Mouse (Mus musculus) mouse trophoblast stem cell (cell line): Measurements from ENCODE around the gene Thada.

Experiments
- in situ Hi-C, 2 experiments: fragments of 300-500 bp; cut with MseI, MboI; formaldehyde crosslinking; loops; 2 replicates in 1 of 2; 3 replicates in 1 of 2; pipeline ENCODE4 v1.15.1; 2025

The Thada gene

GRCm38 (mm10) chr17:84465753-84466608 lies at the start of gene Thada:
Gene Thada (minus strand): TSS chr17:84466205.
- in situ Hi-C loops = no loop called here

GRCm38 (mm10) chr17:84512516-84513085 lies 46.6 kb upstream of the Thada start:
- in situ Hi-C loops = no loop called here

- in situ Hi-C loops = no loop called here
Observed at GRCm38 (mm10) chr17:84511682-84512515, 45.9 kb upstream of the Thada start, which contains the start of gene Plekhh2. Gene Plekhh2 (plus strand): TSS chr17:84511895.

GRCm38 (mm10) chr17:84510961-84511639 lies 45.1 kb upstream of the Thada start:
- in situ Hi-C loops = no loop called here

DNA sequence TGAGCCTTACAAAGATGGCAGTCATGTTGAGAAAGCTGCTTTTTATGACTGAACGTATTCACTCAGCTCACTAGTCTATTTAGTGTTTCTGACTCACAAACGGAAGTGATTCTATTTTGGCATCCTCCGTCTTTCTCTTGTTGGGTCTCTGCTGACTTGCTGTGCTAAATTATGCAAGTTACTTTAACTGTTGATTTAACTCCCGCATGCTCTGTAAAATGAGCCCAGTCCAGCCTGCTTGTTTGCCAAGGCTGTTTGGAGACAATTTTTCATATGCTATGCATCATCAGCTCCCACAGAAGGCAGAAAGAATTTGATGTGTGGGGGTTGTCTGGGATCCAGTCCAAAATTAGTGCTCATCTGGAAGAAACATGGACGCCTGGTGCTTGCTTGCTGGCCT lies 44.4 kb upstream of the Thada start:
- in situ Hi-C loops = no loop called here

GRCm38 (mm10) chr17:84509176-84509575 lies 43.2 kb upstream of the Thada start:
- in situ Hi-C loops = no loop called here

- in situ Hi-C loops = no loop called here
Observed at GRCm38 (mm10) chr17:84508736-84509135, 42.7 kb upstream of the Thada start.

DNA sequence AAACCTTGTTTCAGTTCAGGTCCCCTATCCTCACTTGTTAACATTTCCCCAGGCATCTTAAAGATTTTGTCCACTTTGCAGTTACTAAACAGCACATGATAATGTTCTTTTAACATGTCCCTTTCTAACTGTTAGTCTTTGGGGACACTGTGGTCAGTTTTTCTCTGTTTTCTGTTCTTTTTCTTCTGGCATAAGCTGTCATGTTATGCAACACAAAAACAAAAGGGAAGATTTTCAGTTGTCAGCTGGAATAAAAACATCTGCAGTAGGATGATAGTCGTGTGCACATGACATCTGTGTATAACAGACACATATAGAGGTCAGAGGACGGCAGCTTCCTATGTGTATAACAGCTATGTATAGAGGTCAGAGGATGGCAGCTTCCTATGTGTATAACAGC lies 39.9 kb upstream of the Thada start:
- in situ Hi-C loops = no loop called here

- in situ Hi-C loops = no loop called here
Observed at GRCm38 (mm10) chr17:84502341-84502740, 36.3 kb upstream of the Thada start.

GRCm38 (mm10) chr17:84498639-84499038 lies 32.6 kb upstream of the Thada start:
- in situ Hi-C loops = no loop called here

GRCm38 (mm10) chr17:84497972-84498604 lies 32.1 kb upstream of the Thada start:
- in situ Hi-C loops = no loop called here

- in situ Hi-C loops = no loop called here
Observed at GRCm38 (mm10) chr17:84497559-84497958, 31.6 kb upstream of the Thada start.

GRCm38 (mm10) chr17:84497026-84497425 lies 31.0 kb upstream of the Thada start:
- in situ Hi-C loops = no loop called here

DNA sequence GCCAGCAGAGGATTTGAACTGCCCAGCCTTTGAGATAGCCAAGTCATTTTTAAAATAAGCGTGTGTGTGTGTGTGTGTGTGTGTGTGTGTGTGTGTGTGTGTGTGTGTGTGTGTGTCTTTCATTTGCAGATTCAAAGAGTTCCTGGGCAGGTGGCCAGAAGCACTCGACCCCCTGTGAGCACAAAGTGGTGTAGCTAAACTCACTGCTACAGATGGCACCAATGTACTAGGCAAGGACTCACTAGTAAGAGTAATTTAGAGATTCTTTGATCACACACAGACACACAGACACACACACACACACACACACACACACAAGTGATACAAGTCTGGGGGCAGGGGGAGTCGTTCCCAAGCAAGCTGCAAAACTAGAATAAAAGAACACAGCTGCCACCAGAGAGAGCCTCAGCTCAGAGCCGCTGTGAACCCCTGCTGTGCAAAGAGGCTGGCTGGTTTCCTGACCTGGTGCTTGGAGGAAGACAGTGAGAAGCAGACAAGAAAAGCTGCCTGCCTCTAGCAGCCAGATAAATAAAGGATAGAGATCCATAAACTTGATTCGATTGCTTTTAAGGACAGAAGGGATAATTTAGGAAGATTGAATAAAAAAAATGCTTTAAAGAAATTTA lies 26.4 kb upstream of the Thada start:
- in situ Hi-C loops = no loop called here

DNA sequence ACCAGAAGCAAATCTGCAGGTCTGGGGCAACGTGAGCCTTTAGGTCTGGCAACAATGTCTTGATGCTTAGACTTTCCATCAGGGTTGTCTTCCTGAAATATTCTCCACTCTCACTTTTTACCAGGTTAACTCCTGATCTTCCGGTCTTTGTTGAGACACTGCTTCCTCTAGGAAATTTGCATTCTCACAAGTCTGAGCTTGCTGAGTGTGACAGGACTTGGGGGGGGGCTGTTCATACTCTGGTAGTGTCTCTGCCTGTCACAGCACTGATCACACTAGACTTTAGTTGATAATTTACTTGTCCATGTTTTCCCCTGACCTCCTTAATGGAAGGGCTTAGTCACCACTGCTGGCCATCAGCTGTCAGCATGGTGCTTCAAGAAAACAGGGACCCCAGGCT lies 21.4 kb upstream of the Thada start:
- in situ Hi-C loops = no loop called here

- in situ Hi-C loops = no loop called here
Observed at GRCm38 (mm10) chr17:84483673-84484320, 17.8 kb upstream of the Thada start.

GRCm38 (mm10) chr17:84482831-84483230 lies 16.8 kb upstream of the Thada start:
- in situ Hi-C loops = no loop called here

DNA sequence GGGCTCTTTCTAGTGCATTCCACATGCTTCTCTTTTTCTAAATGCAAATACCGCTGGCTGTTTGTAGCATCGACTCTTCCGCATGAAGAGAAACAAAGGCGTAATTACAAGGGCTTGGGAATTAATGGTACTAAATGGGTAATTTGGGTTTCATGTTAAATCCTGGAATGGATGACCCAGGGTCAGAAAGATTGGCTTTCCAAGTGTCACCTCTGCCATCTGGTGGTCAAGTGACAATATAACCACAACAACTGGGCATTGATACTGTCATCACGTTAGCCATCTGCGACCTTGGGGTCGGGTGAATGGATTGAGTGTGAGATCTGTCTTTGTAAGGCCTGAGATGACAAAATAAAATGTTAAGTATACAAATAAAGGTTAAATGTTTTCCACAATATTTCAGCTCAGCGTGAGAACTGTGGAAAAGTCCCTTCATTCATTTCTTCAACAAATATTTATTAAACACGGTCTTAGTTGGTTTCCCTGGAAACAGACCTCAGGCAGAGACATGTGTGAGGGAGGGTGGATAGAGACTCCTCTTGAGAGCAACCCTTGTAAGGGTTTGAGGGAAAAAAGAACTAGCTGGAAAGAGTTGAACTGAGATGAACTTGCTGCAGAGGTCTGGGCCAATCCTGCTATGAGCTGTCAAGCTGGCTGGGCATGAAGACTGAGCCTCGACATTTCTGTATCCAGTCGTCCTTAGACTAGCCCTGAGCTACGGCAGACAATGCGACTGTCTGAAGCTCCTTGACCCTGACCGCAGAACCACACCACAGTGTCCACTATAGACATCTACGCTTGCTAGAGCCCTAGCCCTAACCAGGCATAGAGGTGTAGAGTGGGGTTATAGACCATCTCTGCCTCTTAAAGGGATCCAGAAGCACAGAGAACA lies 14.7 kb upstream of the Thada start:
- in situ Hi-C loops = no loop called here

GRCm38 (mm10) chr17:84478276-84478675 lies 12.3 kb upstream of the Thada start:
- in situ Hi-C loops = no loop called here
